Mouse (Mus musculus) neural tube, embryonic 12.5 days (tissue): ENCODE results near the gene Islr2. TPM values are rescaled to one million over a fixed set of nuclear protein-coding genes. Genes with fewer than 3 reads are reported as not detected.
A peak's percentile ranks its signal among the peaks of the same experiment; 100 is the strongest.

Source experiments
- ATAC-seq: fragments of 200-750 bp; cut with Nextera tagmentation; 2 replicates; pipeline ENCODE4 v1.8.0; 2017; ENCODE audit warnings: low read depth, mild to moderate bottlenecking, moderate TSS enrichment, moderate library complexity; ENCODE audit not compliant: low FRiP score
- H3K27ac ChIP-seq: fragments of 300-500 bp; sonication (generic); 2 replicates; pipeline ENCODE4 v1.5.1; 2016
- H3K27me3 ChIP-seq: fragments of 300-500 bp; sonication (generic); replicated peaks from 2 replicates; pipeline ENCODE4 v1.6.1; 2016; ENCODE audit warnings: mild to moderate bottlenecking
- H3K36me3 ChIP-seq: fragments of 300-500 bp; sonication (generic); 2 replicates; pipeline ENCODE4 v1.6.1; 2016; ENCODE audit warnings: mild to moderate bottlenecking
- H3K4me1 ChIP-seq: fragments of 300-500 bp; sonication (generic); 2 replicates; pipeline ENCODE4 v1.6.1; 2016
- H3K4me2 ChIP-seq: fragments of 300-500 bp; sonication (generic); replicated peaks from 2 replicates; pipeline ENCODE4 v1.6.1; 2016; ENCODE audit warnings: mild to moderate bottlenecking
- H3K4me3 ChIP-seq: fragments of 300-500 bp; sonication (generic); 2 replicates; pipeline ENCODE4 v1.5.1; 2016
- H3K9ac ChIP-seq: fragments of 300-500 bp; sonication (generic); 2 replicates; pipeline ENCODE4 v1.6.1; 2016; ENCODE audit warnings: mild to moderate bottlenecking
- H3K9me3 ChIP-seq: fragments of 300-500 bp; sonication (generic); 2 replicates; pipeline ENCODE4 v1.6.1; 2016; ENCODE audit warnings: mild to moderate bottlenecking
- WGBS: fragments of 180-500 bp; shearing (Covaris S2); methylation state at CpG from one replicate; pipeline ENCODE4 v1.1.7; 2016; 5-methylcytosine and 5-hydroxymethylcytosine counted together
- polyA plus RNA-seq: library from polyadenylated mRNA; unstranded; fragments of >200 nt; fragmentation: Nextera tagmentation; extraction: Ambion mirVana; gene quantifications from 2 replicates; pipeline ENCODE4 v1.2.1, GENCODE M21; 2016

Gene Islr2
- polyA plus RNA-seq, 1 experiment from 2014 or later: 13.8 TPM

DNA sequence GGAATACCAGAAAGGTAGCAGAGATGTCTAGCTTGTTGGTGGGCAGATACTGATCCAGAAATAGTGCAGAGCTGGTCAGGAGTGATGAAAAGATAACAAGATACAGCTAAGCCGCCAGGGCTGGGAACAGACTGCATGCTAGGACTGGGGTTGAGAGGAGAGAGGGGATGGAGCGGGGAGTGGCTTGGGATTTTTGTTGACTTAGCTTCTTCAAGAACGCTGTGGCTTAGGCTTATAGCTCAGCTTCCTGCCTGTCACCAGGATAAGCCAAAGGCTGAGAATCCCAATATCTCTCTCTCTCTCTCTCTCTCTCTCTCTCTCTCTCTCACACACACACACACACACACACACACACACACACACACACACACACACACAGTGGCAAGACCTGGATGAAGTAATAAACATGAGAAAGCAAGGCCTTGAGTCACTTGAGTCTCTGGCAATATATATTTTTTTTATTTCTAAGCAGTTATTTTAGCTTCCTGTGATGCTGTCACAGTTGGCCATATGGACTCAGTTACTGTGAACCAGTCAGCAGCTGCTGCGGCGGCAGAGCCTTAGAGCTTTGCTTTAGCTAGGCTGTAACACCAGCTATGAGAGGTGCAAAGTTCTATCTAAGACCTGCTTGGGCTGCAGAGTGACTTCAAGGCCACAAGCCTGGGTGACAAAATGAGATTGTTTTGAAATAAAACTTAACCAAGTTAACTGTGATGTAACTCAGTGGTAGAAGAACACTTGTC is 28.2 kb downstream of the Islr2 start:
- WGBS: 63% methylated on average over 5 of the region's 5 CpGs
- H3K27ac ChIP-seq: no peak overlapping the region
- no peaks in the 10 kb centered on the region for H3K27me3 ChIP-seq
- no peak overlapping the region for H3K4me2 ChIP-seq
- H3K9me3 ChIP-seq: no peaks in the 10 kb centered on the region
- no peak for ATAC-seq
- no peak overlapping the region for H3K9ac ChIP-seq
- 0 out of 2 replicates have a peak, but pooled peaks cover 8% of the 10 kb centered on the region for H3K4me1 ChIP-seq
- no peak overlapping the region for H3K4me3 ChIP-seq
- H3K36me3 ChIP-seq: no peaks in the 10 kb centered on the region

DNA sequence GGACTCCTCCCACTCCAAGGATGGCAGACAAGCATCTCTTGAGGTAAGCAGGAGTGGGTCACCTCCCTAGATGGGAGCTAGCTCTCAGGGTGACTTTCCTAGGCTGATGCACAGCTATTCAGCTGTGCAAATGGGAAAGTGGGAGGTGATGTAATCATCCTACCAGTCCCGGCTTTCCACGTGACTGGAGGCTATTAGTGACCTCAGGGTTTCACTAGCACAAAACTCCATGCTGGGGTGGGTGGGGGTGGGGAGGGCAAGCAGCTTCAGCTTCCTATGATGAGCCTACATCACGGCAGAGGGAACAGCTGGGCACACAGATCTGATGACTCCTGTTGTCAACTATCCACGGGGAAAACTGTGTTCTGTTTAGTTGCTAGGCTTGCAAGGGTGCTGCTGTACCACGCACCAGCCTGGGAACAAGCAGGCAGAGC is 29.3 kb downstream of the Islr2 start:
- no peak overlapping the region for H3K27ac ChIP-seq
- H3K4me1 ChIP-seq: 0 out of 2 replicates have a peak, but pooled peaks cover 8% of the 10 kb centered on the region
- no peak overlapping the region for H3K9ac ChIP-seq
- H3K36me3 ChIP-seq: no peaks in the 10 kb centered on the region
- H3K27me3 ChIP-seq: no peaks in the 10 kb centered on the region
- no peak overlapping the region for H3K4me3 ChIP-seq
- no peak overlapping the region for H3K4me2 ChIP-seq
- no peaks in the 10 kb centered on the region for H3K9me3 ChIP-seq
- WGBS: 24% methylated on average over 5 of the region's 5 CpGs
- no peak for ATAC-seq

DNA sequence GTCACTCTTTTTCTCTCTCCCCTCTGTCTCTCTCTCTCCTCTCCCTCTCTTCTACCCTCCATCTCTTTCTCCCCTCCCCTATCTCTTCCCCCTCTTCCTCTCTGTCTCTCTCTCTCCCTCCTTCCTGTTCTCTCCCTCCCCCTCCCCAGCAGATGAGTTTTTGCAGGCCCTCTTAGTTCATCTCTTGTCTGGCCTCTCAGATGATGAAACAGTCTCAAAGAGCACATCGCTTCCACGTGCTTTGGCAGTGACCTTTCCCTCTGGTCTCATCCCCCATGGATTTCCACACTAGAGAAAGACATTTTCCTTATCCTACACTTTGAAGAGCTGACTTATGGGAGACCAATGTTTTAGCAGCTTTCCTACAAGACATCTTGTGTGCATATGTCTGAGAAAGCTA is 31.3 kb downstream of the Islr2 start:
- Histone ChIP-seq H3K4me3 (no peak overlapping the region), H3K4me1 (peaks cover 14% of the 10 kb centered on the region), H3K27me3 (no peaks in the 10 kb centered on the region), H3K4me2 (no peak overlapping the region), H3K36me3 (no peaks in the 10 kb centered on the region), H3K9me3 (no peaks in the 10 kb centered on the region), H3K9ac (no peak overlapping the region), H3K27ac (no peak overlapping the region)
- ATAC-seq: no peak
- 77% methylated on average over 2 of the region's 2 CpGs for WGBS

DNA sequence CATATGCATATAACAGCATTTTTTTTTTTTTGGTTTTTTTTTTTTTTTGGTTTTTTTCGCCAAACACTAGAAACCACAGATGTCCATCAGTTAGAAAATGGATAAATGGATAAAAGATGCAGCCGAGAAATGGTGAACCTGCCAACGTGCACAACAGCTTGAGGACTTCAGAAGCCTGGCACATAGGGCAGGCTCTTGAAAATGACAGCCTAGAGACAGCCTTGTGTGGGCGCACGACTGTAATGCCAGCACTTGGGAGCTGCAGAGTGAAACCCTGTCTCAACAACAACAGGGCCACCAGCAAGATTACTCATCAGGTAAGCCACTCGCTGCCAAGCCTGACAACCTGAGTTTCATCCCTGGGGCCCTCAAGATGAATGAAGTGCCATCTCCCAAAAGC is 34.7 kb downstream of the Islr2 start:
- no peak for ATAC-seq
- Histone ChIP-seq H3K27me3 (no peaks in the 10 kb centered on the region), H3K4me1 (peaks cover 6% of the 10 kb centered on the region), H3K36me3 (no peaks in the 10 kb centered on the region), H3K9me3 (no peaks in the 10 kb centered on the region), H3K4me2 (no peak overlapping the region), H3K9ac (no peak overlapping the region), H3K27ac (no peak overlapping the region), H3K4me3 (no peak overlapping the region)
- WGBS: 87% methylated on average over 6 of the region's 6 CpGs

DNA sequence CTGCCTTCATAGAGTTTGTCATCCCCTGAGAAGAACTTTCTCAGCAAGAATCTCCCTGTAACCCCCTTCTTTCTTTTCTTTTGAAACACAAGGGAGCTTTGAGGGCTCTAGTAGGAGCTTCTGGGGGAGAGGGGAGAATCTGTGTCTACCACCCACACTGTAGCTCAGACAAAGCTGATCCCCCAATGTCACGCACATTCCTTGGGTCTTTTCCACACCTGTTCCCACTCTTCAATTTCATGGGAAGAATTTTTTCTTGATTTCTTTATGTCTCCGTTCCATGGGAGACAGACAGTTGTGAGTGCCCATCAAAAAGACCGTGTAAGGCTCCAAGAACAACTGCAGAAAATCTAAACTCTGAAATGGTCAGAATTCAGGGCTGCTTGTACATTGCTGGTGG is 35.2 kb downstream of the Islr2 start:
- no peaks in the 10 kb centered on the region for H3K36me3 ChIP-seq
- H3K27ac ChIP-seq: no peak overlapping the region
- no peaks in the 10 kb centered on the region for H3K27me3 ChIP-seq
- no peak overlapping the region for H3K9ac ChIP-seq
- whole genome bisulfite sequencing: 74% methylated on average over 3 of the region's 3 CpGs
- no peak overlapping the region for H3K4me3 ChIP-seq
- no peaks in the 10 kb centered on the region for H3K9me3 ChIP-seq
- ATAC-seq: no peak
- H3K4me1 ChIP-seq: peaks cover 6% of the 10 kb centered on the region
- H3K4me2 ChIP-seq: no peak overlapping the region

DNA sequence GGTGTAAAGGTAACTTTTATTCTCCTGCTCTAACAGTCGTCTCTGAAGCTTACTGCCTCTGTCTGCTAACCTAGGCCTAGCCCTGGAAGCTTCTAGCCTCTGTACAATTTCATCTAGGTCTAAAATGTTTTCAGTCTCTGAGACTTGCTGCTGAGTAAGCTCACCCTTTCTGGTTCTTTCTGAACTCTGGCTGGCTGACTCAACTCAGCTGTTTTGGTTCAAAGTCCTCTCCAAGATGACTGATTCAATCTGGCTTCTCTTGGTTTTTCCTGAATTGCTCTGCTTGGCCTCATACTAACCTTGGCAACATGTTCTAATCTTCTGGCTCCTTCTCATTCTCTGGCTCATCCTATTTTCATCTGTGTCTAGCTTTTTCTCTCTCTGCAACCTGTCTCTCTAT is 38.3 kb downstream of the Islr2 start:
- H3K4me1 ChIP-seq: peaks cover 6% of the 10 kb centered on the region
- H3K27me3 ChIP-seq: 0 out of 2 replicates have a peak, but pooled peaks cover 4% of the 10 kb centered on the region
- ATAC-seq: no peak
- H3K9ac ChIP-seq: no peak overlapping the region
- no peaks in the 10 kb centered on the region for H3K9me3 ChIP-seq
- H3K36me3 ChIP-seq: no peaks in the 10 kb centered on the region
- no peak overlapping the region for H3K4me2 ChIP-seq
- H3K27ac ChIP-seq: no peak overlapping the region
- H3K4me3 ChIP-seq: no peak overlapping the region
- WGBS: 83% methylated on average over 1 of the region's 1 CpGs

DNA sequence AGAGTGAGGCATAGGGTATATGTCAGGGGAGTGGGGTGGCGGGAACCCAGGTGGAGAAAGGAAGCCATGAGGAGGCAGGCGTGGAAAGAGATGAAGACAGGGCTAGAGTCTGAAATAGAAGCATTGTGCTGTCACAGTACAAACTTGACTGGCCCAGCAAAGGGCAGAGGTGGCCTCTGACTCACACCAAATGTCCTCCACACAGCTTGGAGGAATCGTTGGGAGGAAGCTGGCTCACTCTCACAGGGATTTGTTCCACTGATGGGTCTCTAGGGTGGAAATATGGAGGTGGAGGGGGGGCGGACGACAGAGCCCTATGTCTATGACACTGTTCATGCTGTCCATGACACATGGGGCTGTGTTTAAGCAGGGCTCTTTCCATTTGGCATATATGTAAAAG is 41.0 kb downstream of the Islr2 start:
- 75% methylated on average over 5 of the region's 5 CpGs for WGBS
- no peak for ATAC-seq
- no peaks in the 10 kb centered on the region for H3K9me3 ChIP-seq
- H3K4me1 ChIP-seq: peaks cover 6% of the 10 kb centered on the region; the same call in 1 of the 2 replicates
- H3K4me2 ChIP-seq: no peak overlapping the region
- no peaks in the 10 kb centered on the region for H3K36me3 ChIP-seq
- no peak overlapping the region for H3K9ac ChIP-seq
- 0 out of 2 replicates have a peak, but pooled peaks cover 4% of the 10 kb centered on the region for H3K27me3 ChIP-seq
- no peak overlapping the region for H3K27ac ChIP-seq
- no peak overlapping the region for H3K4me3 ChIP-seq

DNA sequence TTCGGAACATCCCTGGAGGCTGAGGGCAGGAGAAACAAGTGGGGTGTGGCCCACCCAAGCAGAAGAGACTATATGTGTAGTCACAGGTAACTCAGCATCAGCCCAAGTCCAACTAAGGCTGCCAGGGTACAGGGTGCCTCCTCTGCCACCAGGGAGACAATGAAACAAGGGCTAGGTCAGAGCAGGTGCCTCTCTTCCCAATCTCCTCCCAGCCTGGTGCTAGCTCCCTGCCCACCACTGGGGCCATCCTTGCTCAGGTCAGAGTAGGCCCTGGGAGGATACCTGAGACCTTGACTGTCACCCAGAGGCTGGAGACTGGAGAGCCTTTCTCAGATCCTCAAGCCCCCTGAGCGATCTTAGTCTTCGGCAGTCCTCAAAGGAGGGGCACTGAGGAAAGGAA is 41.9 kb downstream of the Islr2 start:
- no peak overlapping the region for H3K9ac ChIP-seq
- no peak overlapping the region for H3K27ac ChIP-seq
- H3K27me3 ChIP-seq: 0 out of 2 replicates have a peak, but pooled peaks cover 4% of the 10 kb centered on the region
- ATAC-seq: no peak
- no peak overlapping the region for H3K4me2 ChIP-seq
- peaks cover 6% of the 10 kb centered on the region; the same call in 1 of the 2 replicates for H3K4me1 ChIP-seq
- 86% methylated on average over 3 of the region's 3 CpGs for WGBS
- H3K9me3 ChIP-seq: no peaks in the 10 kb centered on the region
- no peak overlapping the region for H3K4me3 ChIP-seq
- no peaks in the 10 kb centered on the region for H3K36me3 ChIP-seq

DNA sequence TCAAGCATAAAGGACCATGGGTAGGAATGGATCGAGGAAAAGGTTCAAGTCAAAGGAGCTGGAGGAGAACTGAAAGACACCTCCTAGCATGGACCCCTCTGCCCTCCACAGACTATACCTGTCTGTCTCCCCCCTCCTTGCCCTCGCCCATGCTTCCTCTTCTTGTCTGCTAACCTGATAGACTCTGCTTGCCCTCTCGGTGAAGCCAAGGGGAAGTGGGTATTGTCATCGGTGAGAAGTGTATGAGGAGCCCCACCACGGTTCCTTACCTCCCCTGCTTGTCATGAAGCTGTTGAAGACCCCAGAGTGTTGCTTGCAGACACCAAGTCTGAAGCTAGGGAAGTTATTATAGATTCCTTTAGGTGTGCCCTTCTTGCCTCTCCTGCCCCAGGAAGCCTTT is 43.8 kb downstream of the Islr2 start:
- Histone ChIP-seq H3K4me3 (no peak overlapping the region), H3K27ac (no peak overlapping the region), H3K27me3 (peaks cover 4% of the 10 kb centered on the region; the same call in 1 of the 2 replicates), H3K4me1 (peaks cover 9% of the 10 kb centered on the region), H3K9me3 (no peaks in the 10 kb centered on the region), H3K9ac (no peak overlapping the region), H3K4me2 (no peak overlapping the region), H3K36me3 (no peaks in the 10 kb centered on the region)
- no peak for ATAC-seq
- 84% methylated on average over 5 of the region's 5 CpGs for whole genome bisulfite sequencing

DNA sequence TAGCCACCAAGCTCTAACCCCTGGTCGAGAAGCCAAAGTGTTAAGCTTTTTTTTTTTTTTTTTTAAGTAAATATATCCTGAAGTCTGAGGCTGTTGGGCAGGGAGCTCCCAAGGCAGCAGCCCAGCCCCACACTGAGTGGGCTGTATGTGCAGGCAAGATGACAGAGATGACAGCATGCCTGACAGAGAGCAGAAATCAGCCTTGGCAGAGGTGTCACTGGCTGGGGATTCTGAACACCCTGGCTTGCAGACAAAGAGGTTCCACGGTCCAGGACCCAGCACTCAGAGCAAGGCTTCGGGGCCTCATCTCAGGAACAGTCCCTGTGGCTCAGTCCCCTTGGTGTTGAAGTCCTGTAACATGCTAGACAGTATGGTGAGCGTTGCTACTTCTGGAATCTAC is 44.3 kb downstream of the Islr2 start:
- no peaks in the 10 kb centered on the region for H3K36me3 ChIP-seq
- peaks cover 4% of the 10 kb centered on the region; the same call in 1 of the 2 replicates for H3K27me3 ChIP-seq
- H3K4me3 ChIP-seq: no peak overlapping the region
- no peaks in the 10 kb centered on the region for H3K9me3 ChIP-seq
- ATAC-seq: no peak
- WGBS: 73% methylated on average over 4 of the region's 4 CpGs
- H3K9ac ChIP-seq: no peak overlapping the region
- no peak overlapping the region for H3K27ac ChIP-seq
- peaks cover 9% of the 10 kb centered on the region for H3K4me1 ChIP-seq
- no peak overlapping the region for H3K4me2 ChIP-seq

DNA sequence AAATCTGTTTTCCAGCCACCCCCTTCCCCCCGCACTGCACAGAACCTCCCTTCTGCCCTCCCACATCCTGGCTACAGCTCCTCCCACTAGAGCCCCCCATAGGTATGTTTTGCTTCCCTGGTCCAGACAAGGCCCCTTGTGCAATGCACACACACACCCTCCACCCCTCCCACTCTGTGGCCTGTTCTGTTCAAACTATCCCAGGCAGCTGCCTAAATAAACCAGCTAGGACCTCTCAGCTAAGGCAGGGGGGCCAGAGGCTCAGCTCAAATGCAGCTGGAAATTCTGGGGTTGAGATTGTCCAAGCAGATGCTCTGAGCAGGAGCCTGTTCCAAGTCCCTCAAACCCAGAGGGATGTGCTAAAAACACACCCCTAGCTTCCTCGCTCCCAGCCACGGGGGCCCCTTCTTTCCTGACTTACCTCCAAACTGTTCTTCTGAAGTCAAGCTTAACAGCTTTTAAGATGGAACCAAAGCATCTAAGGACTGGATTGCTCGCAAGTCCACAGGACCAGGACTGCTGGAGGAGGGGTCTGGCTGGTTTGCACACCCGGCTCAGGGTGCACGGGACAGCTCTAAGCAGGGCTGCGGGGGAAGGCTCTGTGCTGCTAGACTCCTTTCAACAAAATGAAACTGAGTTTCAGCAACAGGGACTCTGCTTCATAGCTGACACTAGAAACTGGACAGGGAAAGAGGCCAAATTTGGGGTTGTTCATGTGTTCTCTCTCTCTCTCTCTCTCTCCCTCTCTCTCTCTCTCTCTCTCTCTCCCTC is 45.4 kb downstream of the Islr2 start:
- H3K4me1 ChIP-seq: peaks cover 9% of the 10 kb centered on the region
- 47% methylated on average over 7 of the region's 7 CpGs for WGBS
- ATAC-seq: no peak
- no peaks in the 10 kb centered on the region for H3K9me3 ChIP-seq
- no peak overlapping the region; the same call in 1 of the 2 replicates for H3K27ac ChIP-seq
- H3K4me3 ChIP-seq: no peak overlapping the region
- H3K9ac ChIP-seq: 0 out of 2 replicates have a peak overlapping the region, but pooled peaks have one; percentile 8
- H3K36me3 ChIP-seq: no peaks in the 10 kb centered on the region
- peaks cover 4% of the 10 kb centered on the region; the same call in 1 of the 2 replicates for H3K27me3 ChIP-seq
- peak overlapping the region; percentile 42 for H3K4me2 ChIP-seq

DNA sequence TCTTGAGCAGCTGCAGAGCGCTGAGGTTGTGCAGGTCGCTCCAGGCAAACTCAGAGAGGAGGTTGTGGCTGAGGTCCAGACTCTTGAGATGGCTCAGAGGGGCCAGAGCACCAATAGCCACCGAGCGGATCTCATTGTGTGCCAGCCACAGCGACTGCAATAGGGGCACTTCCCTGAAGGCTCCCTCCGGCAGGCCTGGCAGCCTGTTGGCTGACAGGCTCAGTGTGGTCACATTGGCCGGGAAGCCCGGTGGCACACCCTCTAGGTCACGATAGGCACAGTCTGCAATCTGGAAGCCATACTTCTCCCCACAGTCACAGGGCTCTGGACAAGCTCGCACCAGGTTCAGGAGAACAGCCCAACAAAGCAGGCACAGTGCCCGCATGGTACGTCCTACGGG is 46.3 kb downstream of the Islr2 start:
- no peak for ATAC-seq
- peak overlapping the region; percentile 42 for H3K4me2 ChIP-seq

More for the DNA sequence above, 46.3 kb downstream of the Islr2 start:
- WGBS: 79% methylated on average over 13 of the region's 13 CpGs
- H3K27me3 ChIP-seq: peaks cover 4% of the 10 kb centered on the region; the same call in 1 of the 2 replicates
- no peak overlapping the region; the same call in 1 of the 2 replicates for H3K27ac ChIP-seq
- H3K9me3 ChIP-seq: no peaks in the 10 kb centered on the region
- no peak overlapping the region for H3K9ac ChIP-seq
- peaks cover 18% of the 10 kb centered on the region for H3K4me1 ChIP-seq
- no peaks in the 10 kb centered on the region for H3K36me3 ChIP-seq
- peak overlapping the region; percentile 5; the same call in 1 of the 2 replicates for H3K4me3 ChIP-seq
